Mouse (Mus musculus): Measurements from ENCODE around the gene Trak1. TPM values are rescaled to one million over a fixed set of nuclear protein-coding genes. Genes with fewer than 3 reads are reported as not detected.
A peak's percentile ranks its signal among the peaks of the same experiment; 100 is the strongest.

Trak1 gene
- polyA plus RNA-seq, 1 experiment from 2014 or later, result 16.2 TPM

GRCm38 (mm10) chr9:121415626-121416241 lies 118.4 kb downstream of the Trak1 start:
- Histone ChIP-seq H3K4me3 (ENCODE audit: low read length) (no peak overlapping the region), H3K4me2 (replicated peaks; ENCODE audit: low read depth, low read length) (no peak overlapping the region)

GRCm38 (mm10) chr9:121416460-121416859 lies 119.2 kb downstream of the Trak1 start:
- H3K36me3 ChIP-seq (ENCODE audit: insufficient read depth, low read length), result peaks cover 8% of the 10 kb centered on the region; the same call in 1 of the 2 replicates
- H3K4me3 ChIP-seq (ENCODE audit: low read length), result no peak overlapping the region
- ATAC-seq (ENCODE audit: low FRiP score, low TSS enrichment), result no peak
- H3K9ac ChIP-seq (replicated peaks; ENCODE audit: low read length), result no peak overlapping the region
- H3K4me1 ChIP-seq (ENCODE audit: insufficient read depth, low read length), result no peaks in the 10 kb centered on the region
- no peaks in the 10 kb centered on the region for H3K27me3 ChIP-seq (ENCODE audit: insufficient read depth, low read length)
- no peak overlapping the region for H3K4me2 ChIP-seq (replicated peaks; ENCODE audit: low read depth, low read length)
- 91% methylated on average over 5 of the region's 5 CpGs for WGBS
- no peak overlapping the region for H3K27ac ChIP-seq (ENCODE audit: low read length)
- H3K9me3 ChIP-seq (ENCODE audit: low read length), result peaks cover 6% of the 10 kb centered on the region; the same call in 1 of the 2 replicates

More at GRCm38 (mm10) chr9:121415626-121416241, 118.4 kb downstream of the Trak1 start:
- Histone ChIP-seq H3K9me3 (ENCODE audit: low read length) (peaks cover 6% of the 10 kb centered on the region; the same call in 1 of the 2 replicates), H3K9ac (replicated peaks; ENCODE audit: low read length) (no peak overlapping the region), H3K27me3 (ENCODE audit: insufficient read depth, low read length) (no peaks in the 10 kb centered on the region), H3K36me3 (ENCODE audit: insufficient read depth, low read length) (peaks cover 8% of the 10 kb centered on the region; the same call in 1 of the 2 replicates), H3K4me1 (ENCODE audit: insufficient read depth, low read length) (no peaks in the 10 kb centered on the region), H3K27ac (ENCODE audit: low read length) (no peak overlapping the region)
- peak; percentile 76 for ATAC-seq (ENCODE audit: low FRiP score, low TSS enrichment)
- 66% methylated on average over 19 of the region's 19 CpGs for WGBS

- no peak for ATAC-seq (ENCODE audit: low FRiP score, low TSS enrichment)
- no peaks in the 10 kb centered on the region for H3K27me3 ChIP-seq (ENCODE audit: insufficient read depth, low read length)
- H3K9ac ChIP-seq (replicated peaks; ENCODE audit: low read length), result no peak overlapping the region
- no peak overlapping the region for H3K27ac ChIP-seq (ENCODE audit: low read length)
- peaks cover 6% of the 10 kb centered on the region; the same call in 1 of the 2 replicates for H3K9me3 ChIP-seq (ENCODE audit: low read length)
- no peak overlapping the region for H3K4me2 ChIP-seq (replicated peaks; ENCODE audit: low read depth, low read length)
- WGBS, result 60% methylated on average over 7 of the region's 7 CpGs
- H3K4me3 ChIP-seq (ENCODE audit: low read length), result no peak overlapping the region
- no peaks in the 10 kb centered on the region for H3K4me1 ChIP-seq (ENCODE audit: insufficient read depth, low read length)
- peaks cover 8% of the 10 kb centered on the region; the same call in 1 of the 2 replicates for H3K36me3 ChIP-seq (ENCODE audit: insufficient read depth, low read length)
Observed at GRCm38 (mm10) chr9:121416872-121417637, 119.8 kb downstream of the Trak1 start.

GRCm38 (mm10) chr9:121419011-121419410 lies 121.7 kb downstream of the Trak1 start:
- H3K27ac ChIP-seq (ENCODE audit: low read length), result no peak overlapping the region
- 85% methylated on average over 3 of the region's 3 CpGs for WGBS
- H3K9me3 ChIP-seq (ENCODE audit: low read length), result no peaks in the 10 kb centered on the region
- no peak overlapping the region for H3K4me2 ChIP-seq (replicated peaks; ENCODE audit: low read depth, low read length)
- no peak overlapping the region for H3K9ac ChIP-seq (replicated peaks; ENCODE audit: low read length)
- no peaks in the 10 kb centered on the region for H3K27me3 ChIP-seq (ENCODE audit: insufficient read depth, low read length)
- H3K4me3 ChIP-seq (ENCODE audit: low read length), result no peak overlapping the region
- H3K36me3 ChIP-seq (ENCODE audit: insufficient read depth, low read length), result peaks cover 2% of the 10 kb centered on the region; the same call in 1 of the 2 replicates
- H3K4me1 ChIP-seq (ENCODE audit: insufficient read depth, low read length), result no peaks in the 10 kb centered on the region
- ATAC-seq (ENCODE audit: low FRiP score, low TSS enrichment), result no peak

- Histone ChIP-seq H3K27me3 (ENCODE audit: insufficient read depth, low read length) (no peaks in the 10 kb centered on the region), H3K4me2 (replicated peaks; ENCODE audit: low read depth, low read length) (no peak overlapping the region), H3K4me3 (ENCODE audit: low read length) (no peak overlapping the region), H3K36me3 (ENCODE audit: insufficient read depth, low read length) (no peaks in the 10 kb centered on the region), H3K27ac (ENCODE audit: low read length) (no peak overlapping the region), H3K9ac (replicated peaks; ENCODE audit: low read length) (no peak overlapping the region), H3K4me1 (ENCODE audit: insufficient read depth, low read length) (no peaks in the 10 kb centered on the region), H3K9me3 (ENCODE audit: low read length) (no peaks in the 10 kb centered on the region)
- WGBS, result 69% methylated on average over 7 of the region's 7 CpGs
- ATAC-seq (ENCODE audit: low FRiP score, low TSS enrichment), result no peak
Observed at GRCm38 (mm10) chr9:121419573-121419972, 122.3 kb downstream of the Trak1 start.

- H3K4me2 ChIP-seq (replicated peaks; ENCODE audit: low read depth, low read length), result no peak overlapping the region
- ATAC-seq (ENCODE audit: low FRiP score, low TSS enrichment), result no peak
- H3K4me1 ChIP-seq (ENCODE audit: insufficient read depth, low read length), result no peaks in the 10 kb centered on the region
- H3K27ac ChIP-seq (ENCODE audit: low read length), result no peak overlapping the region
- H3K27me3 ChIP-seq (ENCODE audit: insufficient read depth, low read length), result no peaks in the 10 kb centered on the region
- WGBS, result 79% methylated on average over 6 of the region's 6 CpGs
- H3K36me3 ChIP-seq (ENCODE audit: insufficient read depth, low read length), result no peaks in the 10 kb centered on the region
- no peak overlapping the region for H3K9ac ChIP-seq (replicated peaks; ENCODE audit: low read length)
- H3K4me3 ChIP-seq (ENCODE audit: low read length), result no peak overlapping the region
- no peaks in the 10 kb centered on the region for H3K9me3 ChIP-seq (ENCODE audit: low read length)
Observed at GRCm38 (mm10) chr9:121420817-121421216, 123.5 kb downstream of the Trak1 start.

GRCm38 (mm10) chr9:121422402-121422801 lies 125.1 kb downstream of the Trak1 start:
- Histone ChIP-seq H3K4me1 (ENCODE audit: insufficient read depth, low read length) (no peaks in the 10 kb centered on the region), H3K4me3 (ENCODE audit: low read length) (no peak overlapping the region), H3K27me3 (ENCODE audit: insufficient read depth, low read length) (no peaks in the 10 kb centered on the region), H3K9ac (replicated peaks; ENCODE audit: low read length) (no peak overlapping the region), H3K27ac (ENCODE audit: low read length) (no peak overlapping the region), H3K4me2 (replicated peaks; ENCODE audit: low read depth, low read length) (no peak overlapping the region), H3K36me3 (ENCODE audit: insufficient read depth, low read length) (no peaks in the 10 kb centered on the region), H3K9me3 (ENCODE audit: low read length) (no peaks in the 10 kb centered on the region)
- 69% methylated on average over 5 of the region's 5 CpGs for WGBS
- ATAC-seq (ENCODE audit: low FRiP score, low TSS enrichment), result no peak

- no peak overlapping the region for H3K27ac ChIP-seq (ENCODE audit: low read length)
Observed at GRCm38 (mm10) chr9:121423621-121424020, 126.3 kb downstream of the Trak1 start.

GRCm38 (mm10) chr9:121424281-121425164 lies 127.2 kb downstream of the Trak1 start:
- H3K9ac ChIP-seq (replicated peaks; ENCODE audit: low read length), result no peak overlapping the region
- no peak for ATAC-seq (ENCODE audit: low FRiP score, low TSS enrichment)
- H3K9me3 ChIP-seq (ENCODE audit: low read length), result no peaks in the 10 kb centered on the region
- 76% methylated on average over 16 of the region's 16 CpGs for WGBS
- H3K27ac ChIP-seq (ENCODE audit: low read length), result no peak overlapping the region
- H3K4me2 ChIP-seq (replicated peaks; ENCODE audit: low read depth, low read length), result no peak overlapping the region
- H3K4me1 ChIP-seq (ENCODE audit: insufficient read depth, low read length), result 0 out of 2 replicates have a peak, but pooled peaks cover under 1% of the 10 kb centered on the region
- no peak overlapping the region for H3K4me3 ChIP-seq (ENCODE audit: low read length)
- no peaks in the 10 kb centered on the region for H3K27me3 ChIP-seq (ENCODE audit: insufficient read depth, low read length)
- H3K36me3 ChIP-seq (ENCODE audit: insufficient read depth, low read length), result no peaks in the 10 kb centered on the region

More at GRCm38 (mm10) chr9:121423621-121424020, 126.3 kb downstream of the Trak1 start:
- no peaks in the 10 kb centered on the region for H3K27me3 ChIP-seq (ENCODE audit: insufficient read depth, low read length)
- H3K4me3 ChIP-seq (ENCODE audit: low read length), result no peak overlapping the region
- no peak overlapping the region for H3K9ac ChIP-seq (replicated peaks; ENCODE audit: low read length)
- no peaks in the 10 kb centered on the region for H3K9me3 ChIP-seq (ENCODE audit: low read length)
- H3K36me3 ChIP-seq (ENCODE audit: insufficient read depth, low read length), result no peaks in the 10 kb centered on the region
- 84% methylated on average over 6 of the region's 6 CpGs for WGBS
- H3K4me2 ChIP-seq (replicated peaks; ENCODE audit: low read depth, low read length), result no peak overlapping the region
- ATAC-seq (ENCODE audit: low FRiP score, low TSS enrichment), result no peak
- no peaks in the 10 kb centered on the region for H3K4me1 ChIP-seq (ENCODE audit: insufficient read depth, low read length)

Data from kidney, embryonic 16.5 days (tissue).